Mouse (Mus musculus) C2C12 (cell line): ENCODE measurements around the gene Dtl.

Experiments used
- CEBPB ChIP-seq: IDR thresholded peaks from one replicate; pipeline ENCODE4 v1.6.1; 2011; ENCODE audit warnings: low read depth, mild to moderate bottlenecking, control low read depth, moderate library complexity
- CTCF ChIP-seq: IDR thresholded peaks from one replicate; pipeline ENCODE4 v1.5.1; 2011; ENCODE audit not compliant: control insufficient read depth, insufficient read depth, insufficient read length
- USF1 ChIP-seq: IDR thresholded peaks from one replicate; pipeline ENCODE4 v1.6.1; 2011; ENCODE audit warnings: low read depth, mild to moderate bottlenecking, control low read depth, moderate library complexity

- TF ChIP-seq CTCF (no peak), USF1 (no peak), CEBPB (no peak)
Observed at GRCm38 (mm10) chr1:191527921-191528612, 47.3 kb downstream of the Dtl start.
